Mouse (Mus musculus): ENCODE results near the gene S100a7a.
A peak's percentile ranks its signal among the peaks of the same experiment; 100 is the strongest.

GRCm38 (mm10) chr3:90639511-90640154 is 14.2 kb upstream of the S100a7a start:
- TF ChIP-seq EP300 (IDR thresholded peaks at IDR 0.05; ENCODE audit: insufficient read depth, low read depth, low read length) (no peak), CTCF (IDR thresholded peaks at IDR 0.05; ENCODE audit: low read depth, low read length) (peak; percentile 68), POLR2A (IDR thresholded peaks at IDR 0.05; ENCODE audit: insufficient read depth, low read length) (no peak)
